Mouse (Mus musculus) E14TG2a.4 (cell line): Measurements from ENCODE around the gene Ube2c.

Source experiments
- CTCF ChIP-seq: conservative IDR thresholded peaks from 2 replicates; pipeline ENCODE4 v1.5.1; 2014; ENCODE audit warnings: low read length
- NANOG ChIP-seq: IDR thresholded peaks from 2 replicates; pipeline ENCODE4 v1.6.1; 2014; ENCODE audit warnings: borderline replicate concordance, low read length, mixed read lengths
- POU5F1 ChIP-seq: IDR thresholded peaks from 2 replicates; pipeline ENCODE4 v1.6.1; 2014; ENCODE audit warnings: low read length, borderline replicate concordance

DNA sequence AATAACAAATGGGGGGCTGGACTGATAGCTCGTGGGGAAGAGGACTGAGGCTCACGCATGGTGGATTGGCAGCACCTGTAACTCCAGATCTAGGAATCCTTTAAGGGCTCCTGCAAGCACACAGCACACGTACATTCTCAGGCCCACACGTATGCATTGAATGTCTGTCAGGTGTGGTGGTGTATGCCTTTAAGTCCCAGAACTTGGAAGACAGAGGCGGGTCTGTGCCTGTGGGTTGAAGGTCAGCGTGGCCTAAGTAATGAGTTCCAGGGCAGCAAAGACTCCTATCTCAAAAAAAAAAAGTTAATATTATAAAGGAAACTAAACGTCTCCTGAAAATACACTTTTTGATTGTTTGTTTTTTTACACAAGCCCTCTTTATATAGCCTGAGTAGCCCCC lies 36.9 kb downstream of the Ube2c start:
- TF ChIP-seq CTCF, result no peak
- no peak for TF ChIP-seq NANOG
- no peak for TF ChIP-seq POU5F1
